In genomic region chr11:46070789-46071188, GRCm38 (mm10) we compare ENCODE assay signal across 13 mouse cellular contexts. TPM values are rescaled to one million over a fixed set of nuclear protein-coding genes. Genes with fewer than 3 reads are reported as not detected.
A peak's percentile ranks its signal among the peaks of the same experiment; 100 is the strongest.
DNase-seq lines count a peak whose midpoint lies in the region; ATAC-seq and TF ChIP-seq lines count a peak whose summit lies in the region.
"Had no signal": no experiment of that assay in that cellular context is flagged by ENCODE, and none has a peak within 500 bp of the region (broad histone marks: within the 10 kb centered on the region; RNA-seq: fewer than 3 reads in every experiment).

No protein-coding gene starts in this region.

- no peak overlapping the region for H3K9ac ChIP-seq in heart, embryonic 11.5 days (ENCODE audit: low read depth, low read length)
- no peak overlapping the region for H3K9ac ChIP-seq in lung, postnatal 0 days (replicated peaks; ENCODE audit: low read depth)
- H3K9ac ChIP-seq: hindbrain, embryonic 13.5 days had no signal

- TF ChIP-seq EP300 in lung, postnatal 0 days (IDR thresholded peaks at IDR 0.05), result no peak

- H3K4me1 ChIP-seq in heart, embryonic 11.5 days (ENCODE audit: control insufficient read depth, insufficient read depth, low read length), result peaks cover 53% of the 10 kb centered on the region
- H3K4me1 ChIP-seq in lung, postnatal 0 days (ENCODE audit: insufficient read depth, low read depth, low read length), result peaks cover 22% of the 10 kb centered on the region; the same call in 1 of the 2 replicates
- peaks cover 68% of the 10 kb centered on the region for H3K4me1 ChIP-seq in E14TG2a.4 (replicated peaks; ENCODE audit: low read depth, low read length)

- H3K9me3 ChIP-seq in heart, embryonic 11.5 days (replicated peaks; ENCODE audit: control insufficient read depth, low read length), result no peaks in the 10 kb centered on the region
- no peaks in the 10 kb centered on the region for H3K9me3 ChIP-seq in lung, postnatal 0 days (ENCODE audit: low read length)
- peaks cover 10% of the 10 kb centered on the region for H3K9me3 ChIP-seq in E14TG2a.4 (ENCODE audit: low read length)
- H3K9me3 ChIP-seq: forebrain, embryonic 10.5 days; hindbrain, embryonic 13.5 days had no signal

- intact Hi-C loops in heart, postnatal 10 days (cut with DNase I), result no loop called here

- H3K27ac ChIP-seq in heart, embryonic 11.5 days (ENCODE audit: low read depth, low read length), result peak overlapping the region; percentile 12; the same call in 1 of the 2 replicates
- H3K27ac ChIP-seq in lung, postnatal 0 days (ENCODE audit: low read length), result no peak overlapping the region
- H3K27ac ChIP-seq: hindbrain, embryonic 13.5 days had no signal

- H3K36me3 ChIP-seq in heart, embryonic 11.5 days (ENCODE audit: control insufficient read depth, insufficient read depth, low read length), result peaks cover 4% of the 10 kb centered on the region
- no peaks in the 10 kb centered on the region for H3K36me3 ChIP-seq in lung, postnatal 0 days (ENCODE audit: insufficient read depth, low read length)
- H3K36me3 ChIP-seq in E14TG2a.4 (ENCODE audit: insufficient read depth, low read length), result peaks cover 59% of the 10 kb centered on the region
- H3K36me3 ChIP-seq: forebrain, embryonic 10.5 days had no signal

- H3K4me3 ChIP-seq in heart, embryonic 11.5 days (ENCODE audit: low read depth, low read length), result no peak overlapping the region
- no peak overlapping the region for H3K4me3 ChIP-seq in lung, postnatal 0 days (ENCODE audit: low read depth, low read length)
- peak overlapping the region; percentile 45 for H3K4me3 ChIP-seq in E14TG2a.4 (replicated peaks; ENCODE audit: low read length)
- H3K4me3 ChIP-seq: forebrain, embryonic 10.5 days; hindbrain, embryonic 13.5 days had no signal

- no peak overlapping the region for H3K4me2 ChIP-seq in heart, embryonic 11.5 days
- no peak overlapping the region for H3K4me2 ChIP-seq in lung, postnatal 0 days (replicated peaks; ENCODE audit: low read depth, low read length)
- H3K4me2 ChIP-seq: hindbrain, embryonic 13.5 days had no signal

- TF ChIP-seq CTCF in lung, postnatal 0 days (IDR thresholded peaks at IDR 0.05), result peak; percentile 47
- no peak for TF ChIP-seq CTCF in E14TG2a.4 (conservative IDR thresholded peaks at IDR 0.05; ENCODE audit: low read length)

- no peaks in the 10 kb centered on the region for H3K27me3 ChIP-seq in heart, embryonic 11.5 days (ENCODE audit: control insufficient read depth, insufficient read depth, low read length)
- no peaks in the 10 kb centered on the region for H3K27me3 ChIP-seq in lung, postnatal 0 days (replicated peaks; ENCODE audit: insufficient read depth, low read length)
- H3K27me3 ChIP-seq in E14TG2a.4 (ENCODE audit: insufficient read depth, low read length), result no peaks in the 10 kb centered on the region
- H3K27me3 ChIP-seq: hindbrain, embryonic 13.5 days had no signal

- WGBS in heart, embryonic 11.5 days (ENCODE audit: insufficient replicate concordance), result 72% methylated on average over 8 of the region's 8 CpGs
- WGBS in lung, postnatal 0 days, result 50% methylated on average over 8 of the region's 8 CpGs

- ATAC-seq in heart, embryonic 11.5 days (replicated peaks; ENCODE audit: insufficient number of reproducible peaks, low FRiP score, low TSS enrichment), result no peak
- no peak for ATAC-seq in lung, postnatal 0 days
- ATAC-seq in inflammation-experienced regulatory T-cells, adult 6 months, result peak; percentile 23

- no peak for DNase-seq in heart, postnatal 10 days
- no peak for DNase-seq in lung, postnatal 0 days (ENCODE audit: low spot score)
- no peak for DNase-seq in lung, postnatal 25 days (ENCODE audit: low spot score)
- no peak for DNase-seq in adrenal gland, postnatal 36 days
- no peak for DNase-seq in yolk sac, embryonic 10.5 days (ENCODE audit: low spot score)
- DNase-seq: cerebellum, adult 18-20 months; lung, adult 18-20 months; thymus, adult 2 months had no signal

RNA-seq across cellular contexts. Expression of gene Adam19, which starts 15.0 kb away (rescaled TPM):
- polyA plus RNA-seq in heart, embryonic 11.5 days (2014; fragmentation: Nextera tagmentation; extraction: Ambion mirVana), result 24.4 and 31.7 TPM in 2 replicates
- 100 to 1,000 TPM; 115 to 153 TPM for total RNA-seq in heart, postnatal 10 days (2021)
- 11.4 and 12.4 TPM in 2 replicates for polyA plus RNA-seq in lung, postnatal 0 days (2015; fragmentation: Nextera tagmentation; extraction: Ambion mirVana)
- polyA plus RNA-seq in inflammation-experienced regulatory T-cells, adult 6 months (2017; shearing (Covaris generic)), result 100 to 1,000 TPM in 2 of 3 experiments, 10 to 100 TPM in 1; 70.9 to 111 (median 101) TPM
- 1 to 10 TPM; 5.7 to 5.8 TPM for total RNA-seq in adrenal gland, postnatal 36 days (2021)

RNA-seq across cellular contexts. Expression of gene Gm12166, which starts 18.7 kb away (rescaled TPM):
- 2.4 and 9.0 TPM in 2 replicates for polyA plus RNA-seq in heart, embryonic 11.5 days (2014; fragmentation: Nextera tagmentation; extraction: Ambion mirVana)
- total RNA-seq in heart, postnatal 10 days (2021), result 1 to 10 TPM; 2.5 to 3.4 TPM
- polyA plus RNA-seq in lung, postnatal 0 days (2015; fragmentation: Nextera tagmentation; extraction: Ambion mirVana), result 8.0 and 8.3 TPM in 2 replicates
- 10 to 100 TPM; 15.5 to 45.9 (median 21.9) TPM for polyA plus RNA-seq in inflammation-experienced regulatory T-cells, adult 6 months (2017; shearing (Covaris generic))
- total RNA-seq in adrenal gland, postnatal 36 days (2021), result 1 to 10 TPM; 1.4 to 1.7 TPM
